Mouse (Mus musculus) CH12.LX (cell line): ENCODE data around the gene Gm21992. TPM values are rescaled to one million over a fixed set of nuclear protein-coding genes. Genes with fewer than 3 reads are reported as not detected.

ENCODE experiments used
- DNase-seq: peaks from one replicate; pipeline ENCODE4 v3.0.0-alpha.2; 2013; ENCODE audit errors: extremely low read depth
- H3K27ac ChIP-seq: 2 replicates; pipeline ENCODE4 v1.5.1; 2012; ENCODE audit warnings: low read depth, mild to moderate bottlenecking, control low read depth, moderate library complexity; ENCODE audit not compliant: insufficient read depth
- H3K27me3 ChIP-seq: replicated peaks from 2 replicates; pipeline ENCODE3; 2012; ENCODE audit warnings: inconsistent platforms
- H3K36me3 ChIP-seq, 2 experiments: replicated peaks in 1 of 2; 2 replicates each; pipeline versions ENCODE3 to v1.6.1; 2012; ENCODE audit warnings: inconsistent platforms in 1 of 2, low read length in 1 of 2, mild to moderate bottlenecking in 1 of 2, mixed read lengths in 1 of 2, moderate library complexity in 1 of 2; ENCODE audit not compliant: control insufficient read depth in 1 of 2, insufficient read depth in 1 of 2
- H3K4me1 ChIP-seq, 2 experiments: 2 replicates each; pipeline ENCODE4 v1.6.1; 2012; ENCODE audit warnings: inconsistent platforms in 1 of 2, moderate library complexity in 1 of 2; ENCODE audit not compliant: insufficient read depth in 2 of 2, control insufficient read depth in 1 of 2
- H3K4me2 ChIP-seq: 2 replicates; pipeline ENCODE4 v1.6.1; 2012; ENCODE audit warnings: low read depth, mild to moderate bottlenecking, control low read depth; ENCODE audit not compliant: poor library complexity, insufficient read depth, severe bottlenecking
- H3K4me3 ChIP-seq, 3 experiments: fragments of 150-350 bp in 1 of 3; sonication (generic) in 1 of 3; replicated peaks in 1 of 3; 2 replicates each; pipeline versions ENCODE3 to v1.5.1; 2011 to 2012; ENCODE audit warnings: low read depth in 2 of 3, low read length in 2 of 3, mild to moderate bottlenecking in 2 of 3, moderate library complexity in 2 of 3, control low read depth in 1 of 3, improper control_type of control experiment in 1 of 3, inconsistent platforms in 1 of 3, mixed read lengths in 1 of 3; ENCODE audit not compliant: poor library complexity in 1 of 3
- H3K79me2 ChIP-seq: replicated peaks from 2 replicates; pipeline ENCODE4 v1.6.1; 2012; ENCODE audit warnings: mild to moderate bottlenecking, moderate library complexity; ENCODE audit not compliant: control insufficient read depth, poor library complexity, insufficient read depth, severe bottlenecking; ENCODE audit errors: extremely low read depth
- H3K9ac ChIP-seq: 2 replicates; pipeline ENCODE4 v1.6.1; 2012; ENCODE audit warnings: low read depth, mild to moderate bottlenecking, control low read depth, moderate library complexity; ENCODE audit not compliant: insufficient read depth
- H3K9me3 ChIP-seq: replicated peaks from 2 replicates; pipeline ENCODE3; 2012; ENCODE audit warnings: low read length, inconsistent platforms, mixed read lengths
- BHLHE40 ChIP-seq: IDR thresholded peaks from 2 replicates; pipeline ENCODE4 v1.6.1; 2011; ENCODE audit warnings: mild to moderate bottlenecking, low read depth, low read length, improper control_type of control experiment
- CHD2 ChIP-seq: IDR thresholded peaks from 2 replicates; pipeline ENCODE4 v1.6.1; 2011; ENCODE audit warnings: low read length, improper control_type of control experiment
- E2F4 ChIP-seq: IDR thresholded peaks from 2 replicates; pipeline ENCODE4 v1.6.1; 2011; ENCODE audit warnings: low read depth, low read length, improper control_type of control experiment; ENCODE audit not compliant: insufficient replicate concordance
- ELF1 ChIP-seq: IDR thresholded peaks from 2 replicates; pipeline ENCODE4 v1.6.1; 2014; ENCODE audit warnings: low read depth, mild to moderate bottlenecking, inconsistent platforms, low read length, improper control_type of control experiment
- ETS1 ChIP-seq: conservative IDR thresholded peaks from 2 replicates; pipeline ENCODE4 v1.6.1; 2012; ENCODE audit warnings: low read depth, mild to moderate bottlenecking, inconsistent platforms, low read length, improper control_type of control experiment, moderate library complexity
- GABPA ChIP-seq: IDR thresholded peaks from 2 replicates; pipeline ENCODE4 v1.6.1; 2012; ENCODE audit warnings: low read depth, low read length, improper control_type of control experiment, inconsistent platforms; ENCODE audit not compliant: insufficient replicate concordance
- JUN ChIP-seq: IDR thresholded peaks from 2 replicates; pipeline ENCODE4 v1.6.1; 2011; ENCODE audit warnings: low read depth, mild to moderate bottlenecking, low read length, improper control_type of control experiment, moderate library complexity; ENCODE audit not compliant: insufficient read depth
- MAX ChIP-seq: IDR thresholded peaks from 2 replicates; pipeline ENCODE4 v1.6.1; 2011; ENCODE audit warnings: low read length, improper control_type of control experiment
- MAZ ChIP-seq: IDR thresholded peaks from 2 replicates; pipeline ENCODE4 v1.6.1; 2012; ENCODE audit warnings: low read depth, mild to moderate bottlenecking, inconsistent platforms, low read length, improper control_type of control experiment, moderate library complexity
- MEF2A ChIP-seq: IDR thresholded peaks from 2 replicates; pipeline ENCODE4 v1.6.1; 2014; ENCODE audit warnings: low read depth, mild to moderate bottlenecking, inconsistent platforms, low read length, improper control_type of control experiment, borderline replicate concordance
- MXI1 ChIP-seq: IDR thresholded peaks from 2 replicates; pipeline ENCODE4 v1.6.1; 2011; ENCODE audit warnings: mild to moderate bottlenecking, low read depth, low read length, improper control_type of control experiment
- MYC ChIP-seq: IDR thresholded peaks from 2 replicates; pipeline ENCODE4 v1.6.1; 2011; ENCODE audit warnings: low read depth, mild to moderate bottlenecking, improper control_type of control experiment, low read length
- PAX5 ChIP-seq: IDR thresholded peaks from 2 replicates; pipeline ENCODE4 v1.6.1; 2012; ENCODE audit warnings: low read length, inconsistent platforms, mixed read lengths
- POLR2A ChIP-seq: IDR thresholded peaks from 2 replicates; pipeline ENCODE4 v1.6.1; 2011; ENCODE audit warnings: low read depth, mild to moderate bottlenecking, improper control_type of control experiment, low read length
- POLR2AphosphoS2 ChIP-seq: IDR thresholded peaks from 2 replicates; pipeline ENCODE4 v1.6.1; 2011; ENCODE audit warnings: low read depth, low read length, improper control_type of control experiment
- RAD21 ChIP-seq: IDR thresholded peaks from 2 replicates; pipeline ENCODE4 v1.6.1; 2011; ENCODE audit warnings: low read depth, mild to moderate bottlenecking, low read length, improper control_type of control experiment, moderate library complexity
- RCOR1 ChIP-seq: conservative IDR thresholded peaks from 2 replicates; pipeline ENCODE4 v1.6.1; 2012; ENCODE audit warnings: low read depth, mild to moderate bottlenecking, inconsistent platforms, low read length, improper control_type of control experiment
- SIN3A ChIP-seq: IDR thresholded peaks from 2 replicates; pipeline ENCODE4 v1.6.1; 2012; ENCODE audit warnings: low read length, improper control_type of control experiment, inconsistent platforms
- SMC3 ChIP-seq: IDR thresholded peaks from 2 replicates; pipeline ENCODE4 v1.6.1; 2011; ENCODE audit warnings: low read depth, low read length, improper control_type of control experiment
- TBP ChIP-seq: conservative IDR thresholded peaks from 2 replicates; pipeline ENCODE4 v1.6.1; 2011; ENCODE audit warnings: low read depth, low read length, improper control_type of control experiment
- UBTF ChIP-seq: IDR thresholded peaks from 2 replicates; pipeline ENCODE4 v1.6.1; 2012; ENCODE audit warnings: low read depth, mild to moderate bottlenecking, inconsistent platforms, low read length, improper control_type of control experiment, moderate library complexity
- USF1 ChIP-seq: IDR thresholded peaks from 2 replicates; pipeline ENCODE4 v1.6.1; 2014; ENCODE audit warnings: low read depth, mild to moderate bottlenecking, inconsistent platforms, low read length, improper control_type of control experiment
- USF2 ChIP-seq: conservative IDR thresholded peaks from 2 replicates; pipeline ENCODE4 v1.6.1; 2011; ENCODE audit warnings: low read depth, low read length, improper control_type of control experiment
- ZKSCAN1 ChIP-seq: IDR thresholded peaks from 2 replicates; pipeline ENCODE4 v1.6.1; 2012; ENCODE audit warnings: low read depth, inconsistent platforms, low read length, improper control_type of control experiment, borderline replicate concordance
- ZNF384 ChIP-seq: IDR thresholded peaks from 2 replicates; pipeline ENCODE4 v1.6.1; 2012; ENCODE audit warnings: low read depth, low read length, improper control_type of control experiment, inconsistent platforms
- dilution Hi-C: fragments of 300-500 bp; cut with MboI; formaldehyde crosslinking; loops from 2 replicates; pipeline ENCODE4 v1.14.3; 2020; ENCODE audit warnings: low sequenced_read_pairs; ENCODE audit not compliant: extremely low pct_unique_long_range_greater_than_20kb, extremely low pct_ligation_motif_present
- in situ Hi-C: fragments of 300-500 bp; cut with MboI; formaldehyde crosslinking; loops from 3 replicates; pipeline ENCODE4 v1.14.3; 2019; ENCODE audit warnings: low sequenced_read_pairs, low pct_ligation_motif_present, low pct_unique_long_range_greater_than_20kb, mixed read lengths
- polyA plus RNA-seq: library from polyadenylated mRNA; unstranded; fragments of >175 nt; gene quantifications from 2 replicates; pipeline ENCODE4 v1.2.1, GENCODE M21; 2012; ENCODE audit warnings: low read depth; ENCODE audit not compliant: insufficient read length
- total RNA-seq, 2 experiments: library from RNA; depleted of rRNA; stranded (reverse); fragments of 300-350 nt in 1 of 2; fragments of >200 nt in 1 of 2; gene quantifications; 2 replicates each; pipeline ENCODE4 v1.2.3; 2012 to 2014

Gene Gm21992
- total and polyA plus RNA-seq, 3 experiments = 3.9 to 44.3 (median 17.0) TPM

DNA sequence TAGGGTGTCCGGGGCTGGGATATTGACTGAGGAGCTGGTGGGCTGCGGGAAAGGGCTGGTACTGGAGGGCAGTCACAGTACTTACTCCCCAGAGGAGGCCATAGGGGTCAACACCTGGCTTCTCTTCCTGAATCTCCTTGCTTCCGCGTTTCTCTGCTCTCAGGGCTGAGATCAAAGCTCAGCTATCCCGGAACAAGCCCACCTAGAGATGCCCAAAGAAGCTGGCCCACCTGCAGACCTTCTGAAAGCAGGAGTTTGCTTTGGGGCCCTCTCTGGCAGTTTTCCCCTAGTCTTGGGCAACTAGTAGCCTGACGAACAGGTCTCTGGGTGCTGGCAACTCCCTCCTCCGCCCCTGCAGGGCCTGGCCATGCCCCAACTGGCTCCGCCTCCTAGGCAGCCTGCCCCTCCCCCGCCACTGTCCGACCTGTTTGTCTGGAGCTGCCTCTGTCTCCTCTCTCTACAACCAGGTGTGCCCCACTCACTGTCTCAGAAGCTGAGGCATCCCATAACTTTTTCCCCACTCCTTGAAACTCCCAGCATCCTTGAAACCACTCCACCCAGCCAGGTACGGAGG, 90.7 kb downstream of the Gm21992 start:
- peak overlapping the region; percentile 10 to 48 (median 45) for H3K4me3 ChIP-seq
- DNase-seq = no peak

GRCm38 (mm10) chr19:4720112-4720511, 91.3 kb downstream of the Gm21992 start:
- Histone ChIP-seq H3K27me3 (peaks cover 19% of the 10 kb centered on the region), H3K4me3 (peak overlapping the region in 2 of 3 experiments; percentile 45 to 48), H3K79me2 (no peaks in the 10 kb centered on the region), H3K4me2 (peak overlapping the region; percentile 60), H3K36me3 (no peaks in the 10 kb centered on the region), H3K9ac (peak overlapping the region; percentile 32; the same call in 1 of the 2 replicates), H3K27ac (no peak overlapping the region), H3K9me3 (no peaks in the 10 kb centered on the region), H3K4me1 (peaks cover 0 to 6% of the 10 kb centered on the region in 2 experiments; a peak in 2 of 4 replicates)
- no peak for DNase-seq
- in situ Hi-C loops = no loop called here
- TF ChIP-seq MEF2A (no peak), RAD21 (no peak), MXI1 (no peak), SIN3A (no peak), PAX5 (no peak), TBP (no peak), BHLHE40 (no peak), CHD2 (no peak), POLR2AphosphoS2 (no peak), ETS1 (no peak)
- dilution Hi-C loops = no loop called here

More for the DNA sequence above, 90.7 kb downstream of the Gm21992 start:
- H3K4me1 ChIP-seq = peaks cover 0 to 6% of the 10 kb centered on the region in 2 experiments; a peak in 2 of 4 replicates
- peak overlapping the region; percentile 32 for H3K9ac ChIP-seq
- H3K4me2 ChIP-seq = peak overlapping the region; percentile 60
- H3K27me3 ChIP-seq = peaks cover 19% of the 10 kb centered on the region
- no peak overlapping the region for H3K27ac ChIP-seq
- dilution Hi-C loops = no loop called here
- peak; percentile 51 for TF ChIP-seq POLR2A
- TF ChIP-seq ELF1 = peak; percentile 56
- no peak for TF ChIP-seq E2F4
- TF ChIP-seq POLR2AphosphoS2 = no peak
- TF ChIP-seq, all 38 proteins: peak for 2
- in situ Hi-C loops = no loop called here
- H3K36me3 ChIP-seq = no peaks in the 10 kb centered on the region
- no peaks in the 10 kb centered on the region for H3K9me3 ChIP-seq
- no peaks in the 10 kb centered on the region for H3K79me2 ChIP-seq

DNA sequence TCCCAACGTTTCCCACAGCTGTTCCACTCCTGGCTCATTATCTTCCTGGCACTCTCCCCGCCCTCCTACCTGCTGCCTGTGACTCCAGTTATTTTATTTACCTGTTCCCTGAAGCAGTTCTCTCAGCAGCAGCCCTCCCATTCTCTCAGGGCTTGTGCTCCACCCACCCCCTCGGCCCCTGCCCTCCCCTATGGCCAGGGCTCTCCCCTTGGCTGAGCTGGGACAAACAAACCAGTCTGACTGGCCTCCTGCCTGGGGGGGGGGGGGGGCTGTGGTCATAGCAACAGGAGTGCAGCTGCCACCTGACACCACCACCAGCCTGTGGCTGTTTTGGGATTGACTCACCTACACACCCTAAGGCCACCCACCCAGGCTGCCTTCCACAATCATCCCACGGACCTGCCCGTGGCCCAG, 92.1 kb downstream of the Gm21992 start:
- TF ChIP-seq JUN (no peak), SMC3 (no peak), GABPA (no peak), USF2 (no peak), PAX5 (no peak), UBTF (no peak), POLR2A (no peak), USF1 (no peak), POLR2AphosphoS2 (no peak), ZKSCAN1 (no peak), MYC (no peak), MAZ (no peak), RCOR1 (no peak), ELF1 (no peak), MAX (no peak), ETS1 (no peak), TBP (no peak), ZNF384 (no peak)
- Histone ChIP-seq H3K27me3 (peaks cover 18% of the 10 kb centered on the region), H3K27ac (no peak overlapping the region), H3K79me2 (no peaks in the 10 kb centered on the region), H3K4me2 (no peak overlapping the region), H3K4me1 (peaks cover 0 to 6% of the 10 kb centered on the region in 2 experiments; a peak in 2 of 4 replicates), H3K4me3 (no peak overlapping the region), H3K9ac (no peak overlapping the region), H3K36me3 (no peaks in the 10 kb centered on the region), H3K9me3 (no peaks in the 10 kb centered on the region)
- dilution Hi-C loops = no loop called here
- no peak for DNase-seq
- in situ Hi-C loops = no loop called here
